Mouse (Mus musculus) MEL (cell line): Measurements from ENCODE around the gene Cbwd1. TPM values are rescaled to one million over a fixed set of nuclear protein-coding genes. Genes with fewer than 3 reads are reported as not detected.
A peak's percentile ranks its signal among the peaks of the same experiment; 100 is the strongest.
"Not testable (repeated sequence)": the region's sequence is repeated elsewhere in the genome, so short reads cannot be mapped to it uniquely, and the experiment has no call there.

Source experiments
- DNase-seq: peaks from one replicate; pipeline ENCODE4 v3.0.0; 2011; ENCODE audit warnings: low read depth, low spot score
- H3K27ac ChIP-seq: 2 replicates; pipeline ENCODE4 v1.5.1; 2012; ENCODE audit warnings: low read depth, mild to moderate bottlenecking, control low read depth, low read length, moderate library complexity; ENCODE audit not compliant: control insufficient read depth
- H3K27me3 ChIP-seq, 2 experiments: fragments of 150-350 bp in 1 of 2; sonication (generic) in 1 of 2; 2 replicates each; pipeline ENCODE4 v1.6.1; 2012; ENCODE audit warnings: low read length in 2 of 2, mild to moderate bottlenecking in 2 of 2, improper control_type of control experiment in 1 of 2, moderate library complexity in 1 of 2; ENCODE audit not compliant: insufficient read depth in 2 of 2, control insufficient read depth in 1 of 2
- H3K36me3 ChIP-seq, 2 experiments: 2 replicates each; pipeline ENCODE4 v1.6.1; 2012 to 2014; ENCODE audit warnings: low read length in 2 of 2, improper control_type of control experiment in 1 of 2, inconsistent platforms in 1 of 2, mild to moderate bottlenecking in 1 of 2; ENCODE audit not compliant: insufficient read depth in 2 of 2, control insufficient read depth in 1 of 2
- H3K4me1 ChIP-seq, 2 experiments: fragments of 150-350 bp in 1 of 2; sonication (generic) in 1 of 2; 2 replicates each; pipeline ENCODE4 v1.6.1; 2012; ENCODE audit warnings: low read length in 2 of 2, improper control_type of control experiment in 1 of 2, mild to moderate bottlenecking in 1 of 2; ENCODE audit not compliant: insufficient read depth in 2 of 2, control insufficient read depth in 1 of 2
- H3K4me3 ChIP-seq, 2 experiments: fragments of 150-350 bp in 1 of 2; sonication (generic) in 1 of 2; 2 replicates each; pipeline ENCODE4 v1.5.1; 2012; ENCODE audit warnings: low read depth in 2 of 2, low read length in 2 of 2, mild to moderate bottlenecking in 2 of 2, moderate library complexity in 2 of 2, control low read depth in 1 of 2, improper control_type of control experiment in 1 of 2; ENCODE audit not compliant: control insufficient read depth in 1 of 2, insufficient read depth in 1 of 2
- H3K79me2 ChIP-seq: 2 replicates; pipeline ENCODE4 v1.6.1; 2012; ENCODE audit warnings: mild to moderate bottlenecking, low read length, moderate library complexity; ENCODE audit not compliant: control insufficient read depth, poor library complexity, insufficient read depth
- H3K9ac ChIP-seq: 2 replicates; pipeline ENCODE4 v1.6.1; 2012; ENCODE audit warnings: low read depth, mild to moderate bottlenecking, control low read depth, low read length, moderate library complexity; ENCODE audit not compliant: control insufficient read depth, poor library complexity, severe bottlenecking
- H3K9me3 ChIP-seq: fragments of 150-350 bp; sonication (generic); replicated peaks from 2 replicates; pipeline ENCODE4 v1.6.1; 2012; ENCODE audit warnings: mild to moderate bottlenecking, low read length, improper control_type of control experiment, moderate library complexity; ENCODE audit not compliant: insufficient read depth
- BHLHE40 ChIP-seq: IDR thresholded peaks from 2 replicates; pipeline ENCODE4 v1.6.1; 2012; ENCODE audit warnings: low read depth, mild to moderate bottlenecking, inconsistent platforms, low read length, improper control_type of control experiment, borderline replicate concordance
- CTCF ChIP-seq, 3 experiments: IDR thresholded peaks in 2 of 3; conservative IDR thresholded peaks in 1 of 3; 2 replicates each; pipeline ENCODE4 v1.5.1; 2011 to 2012; ENCODE audit warnings: low read length in 3 of 3, low read depth in 2 of 3, mild to moderate bottlenecking in 2 of 3, improper control_type of control experiment in 1 of 3, inconsistent platforms in 1 of 3, mixed read lengths in 1 of 3, moderate library complexity in 1 of 3; ENCODE audit not compliant: control insufficient read depth in 1 of 3, insufficient read depth in 1 of 3, poor library complexity in 1 of 3, severe bottlenecking in 1 of 3
- E2F4 ChIP-seq: IDR thresholded peaks from 2 replicates; pipeline ENCODE4 v1.6.1; 2011; ENCODE audit warnings: low read depth, low read length, improper control_type of control experiment, borderline replicate concordance
- EP300 ChIP-seq, 2 experiments: IDR thresholded peaks; 2 replicates each; pipeline ENCODE4 v1.6.1; 2011; ENCODE audit warnings: improper control_type of control experiment in 2 of 2, low read length in 2 of 2, low read depth in 1 of 2, mild to moderate bottlenecking in 1 of 2
- ETS1 ChIP-seq: IDR thresholded peaks from 2 replicates; pipeline ENCODE4 v1.6.1; 2012; ENCODE audit warnings: low read depth, mild to moderate bottlenecking, inconsistent platforms, low read length, improper control_type of control experiment, moderate library complexity
- GATA1 ChIP-seq: IDR thresholded peaks from 2 replicates; pipeline ENCODE4 v1.6.1; 2011; ENCODE audit warnings: low read depth, low read length, improper control_type of control experiment
- HCFC1 ChIP-seq: IDR thresholded peaks from 2 replicates; pipeline ENCODE4 v1.6.1; 2012; ENCODE audit warnings: low read depth, mild to moderate bottlenecking, inconsistent platforms, low read length, improper control_type of control experiment, moderate library complexity
- KAT2A ChIP-seq: conservative IDR thresholded peaks from 2 replicates; pipeline ENCODE4 v1.6.1; 2012; ENCODE audit warnings: low read depth, low read length, improper control_type of control experiment, inconsistent platforms
- MAX ChIP-seq: IDR thresholded peaks from 2 replicates; pipeline ENCODE4 v1.6.1; 2011; ENCODE audit warnings: low read length, improper control_type of control experiment
- MXI1 ChIP-seq: IDR thresholded peaks from 2 replicates; pipeline ENCODE4 v1.6.1; 2011; ENCODE audit warnings: mild to moderate bottlenecking, low read depth, low read length, improper control_type of control experiment
- NRF1 ChIP-seq: IDR thresholded peaks from 2 replicates; pipeline ENCODE4 v1.6.1; 2014; ENCODE audit warnings: low read depth, mild to moderate bottlenecking, inconsistent platforms, low read length, improper control_type of control experiment, moderate library complexity; ENCODE audit not compliant: poor library complexity, insufficient read depth, severe bottlenecking
- POLR2A ChIP-seq, 2 experiments: IDR thresholded peaks; 2 replicates each; pipeline ENCODE4 v1.6.1; 2011 to 2012; ENCODE audit warnings: low read length in 2 of 2, mild to moderate bottlenecking in 2 of 2, control low read depth in 1 of 2, improper control_type of control experiment in 1 of 2, low read depth in 1 of 2, moderate library complexity in 1 of 2; ENCODE audit not compliant: control insufficient read depth in 1 of 2, insufficient read depth in 1 of 2, poor library complexity in 1 of 2
- RAD21 ChIP-seq: IDR thresholded peaks from 2 replicates; pipeline ENCODE4 v1.6.1; 2011; ENCODE audit warnings: mild to moderate bottlenecking, low read depth, low read length, improper control_type of control experiment
- RCOR1 ChIP-seq: IDR thresholded peaks from 2 replicates; pipeline ENCODE4 v1.6.1; 2012; ENCODE audit warnings: low read depth, mild to moderate bottlenecking, inconsistent platforms, low read length, improper control_type of control experiment
- SMC3 ChIP-seq: IDR thresholded peaks from 2 replicates; pipeline ENCODE4 v1.6.1; 2011; ENCODE audit warnings: low read depth, low read length, improper control_type of control experiment
- TAL1 ChIP-seq: IDR thresholded peaks from 2 replicates; pipeline ENCODE4 v1.6.1; 2012; ENCODE audit warnings: mild to moderate bottlenecking, inconsistent platforms, low read length, moderate library complexity, mixed read lengths
- TCF12 ChIP-seq: IDR thresholded peaks from 2 replicates; pipeline ENCODE4 v1.6.1; 2014; ENCODE audit warnings: low read depth, mild to moderate bottlenecking, inconsistent platforms, low read length, improper control_type of control experiment, moderate library complexity
- ZC3H11A ChIP-seq: IDR thresholded peaks from 2 replicates; pipeline ENCODE4 v1.6.1; 2012; ENCODE audit warnings: low read depth, mild to moderate bottlenecking, inconsistent platforms, low read length, improper control_type of control experiment
- polyA plus RNA-seq, 2 experiments: library from polyadenylated mRNA; stranded (reverse) in 1 of 2; unstranded in 1 of 2; fragments of >175 nt in 1 of 2; fragments of >200 nt in 1 of 2; gene quantifications; 2 replicates each; pipeline versions ENCODE4 v1.2.1 to v1.2.4; 2012; ENCODE audit warnings: low replicate concordance in 2 of 2, low read depth in 1 of 2; ENCODE audit not compliant: insufficient read length in 2 of 2, insufficient read depth in 1 of 2, missing spikeins in 1 of 2
- total RNA-seq: library from RNA; depleted of rRNA; stranded (reverse); fragments of 300-350 nt; gene quantifications from 2 replicates; pipeline ENCODE4 v1.2.3, GENCODE M21; 2012

Gene Cbwd1
- total and polyA plus RNA-seq, 3 experiments: 14.2 to 24.0 TPM; not detected in 1

DNA sequence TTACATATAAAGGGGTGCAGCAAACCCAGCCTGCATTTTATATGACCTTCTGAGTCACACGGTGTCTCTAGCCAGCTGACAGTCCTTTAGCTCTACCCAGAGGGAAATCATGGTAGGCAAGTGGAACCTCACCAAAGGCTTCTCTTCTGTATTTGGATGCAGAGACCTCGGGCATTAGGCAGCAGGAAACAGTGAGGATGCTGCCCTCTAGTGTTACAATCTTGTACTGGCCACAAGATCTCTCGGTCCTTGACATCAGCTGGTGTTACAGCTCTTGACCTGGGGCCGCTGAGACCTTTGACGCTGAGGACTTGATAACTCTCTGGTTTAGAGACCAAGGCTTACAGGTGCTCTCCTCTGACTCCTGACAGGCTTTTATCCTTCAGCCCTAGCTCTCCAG lies 75.9 kb downstream of the Cbwd1 start:
- H3K4me3 ChIP-seq: no peak overlapping the region
- H3K4me1 ChIP-seq: no peaks in the 10 kb centered on the region
- H3K79me2 ChIP-seq: no peaks in the 10 kb centered on the region
- no peak overlapping the region for H3K27ac ChIP-seq
- H3K9me3 ChIP-seq: no peaks in the 10 kb centered on the region
- DNase-seq: peak; percentile 64
- H3K27me3 ChIP-seq: no peaks in the 10 kb centered on the region
- no peaks in the 10 kb centered on the region for H3K36me3 ChIP-seq
- no peak overlapping the region for H3K9ac ChIP-seq
- peak; percentile 64 for TF ChIP-seq SMC3
- no peak for TF ChIP-seq E2F4
- TF ChIP-seq ZC3H11A: peak; percentile 31; the same call in 1 of the 2 replicates
- TF ChIP-seq CTCF (IDR thresholded peaks at IDR 0.05 in 2 of 3, conservative IDR thresholded peaks at IDR 0.05 in 1 of 3; ENCODE audit: control insufficient read depth in 1 of 3, insufficient read depth in 1 of 3, low read depth in 2 of 3, low read length in 3 of 3, poor library complexity in 1 of 3, severe bottlenecking in 1 of 3): peak; percentile 69 to 77 (median 77)
- TF ChIP-seq RAD21: peak; percentile 67
- TF ChIP-seq KAT2A: no peak

GRCm38 (mm10) chr19:24881237-24881636 lies 80.2 kb downstream of the Cbwd1 start:
- H3K36me3 ChIP-seq: no peaks in the 10 kb centered on the region
- no peaks in the 10 kb centered on the region for H3K9me3 ChIP-seq
- no peak overlapping the region for H3K4me3 ChIP-seq
- no peaks in the 10 kb centered on the region for H3K27me3 ChIP-seq
- DNase-seq: no peak
- no peaks in the 10 kb centered on the region; a peak in 1 of 4 replicates for H3K4me1 ChIP-seq
- no peak overlapping the region for H3K9ac ChIP-seq
- H3K79me2 ChIP-seq: no peaks in the 10 kb centered on the region
- H3K27ac ChIP-seq: no peak overlapping the region
- TF ChIP-seq MXI1 (no peak), HCFC1 (no peak), POLR2A (IDR thresholded peaks at IDR 0.05; ENCODE audit: control insufficient read depth in 1 of 2, insufficient read depth in 1 of 2, low read depth in 1 of 2, low read length in 2 of 2, poor library complexity in 1 of 2) (no peak), NRF1 (no peak)
- TF ChIP-seq, all 39 proteins: peak for 0

DNA sequence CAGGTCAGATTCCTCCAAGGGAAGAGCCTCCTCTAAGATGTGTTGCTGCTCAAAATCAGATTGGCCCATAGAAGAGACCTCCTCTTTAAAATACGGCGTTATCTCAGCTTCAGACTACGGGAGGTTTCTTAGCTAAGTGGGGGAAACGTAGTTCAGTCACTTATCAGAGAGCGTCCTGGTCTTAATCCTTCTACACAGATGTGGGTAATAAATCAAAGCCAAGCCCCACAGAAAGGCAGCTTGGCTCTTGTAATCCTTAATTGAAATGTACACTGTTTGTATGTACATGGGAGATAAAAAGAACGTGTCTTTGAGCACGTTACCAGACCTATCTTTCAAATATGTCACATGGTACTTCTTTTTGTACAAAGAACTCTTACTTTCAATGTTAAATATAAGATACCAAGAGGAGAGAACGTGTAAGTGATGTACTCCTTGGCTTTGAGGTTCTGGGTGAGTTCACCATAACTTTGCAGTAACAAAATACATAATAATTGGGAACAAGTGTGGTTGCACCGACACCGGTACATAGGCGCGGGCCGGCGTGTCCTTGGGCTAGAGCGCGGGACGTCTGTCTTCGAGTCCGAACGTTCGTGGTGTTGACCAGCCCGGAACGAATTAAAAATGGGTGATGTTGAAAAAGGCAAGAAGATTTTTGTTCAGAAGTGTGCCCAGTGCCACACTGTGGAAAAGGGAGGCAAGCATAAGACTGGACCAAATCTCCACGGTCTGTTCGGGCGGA lies 86.1 kb downstream of the Cbwd1 start, which contains the start of gene Gm10053:
Gene Gm10053 (plus strand): TSS at position 558 of the 742 bp plus-strand sequence.
- H3K27me3 ChIP-seq, H3K79me2 ChIP-seq, H3K4me3 ChIP-seq, H3K36me3 ChIP-seq, H3K4me1 ChIP-seq, H3K9ac ChIP-seq, H3K27ac ChIP-seq, H3K9me3 ChIP-seq: not testable (repeated sequence)
- TF ChIP-seq RCOR1 (peak; percentile 86), ETS1 (peak; percentile 34; the same call in 1 of the 2 replicates), GATA1 (peak; percentile 63; the same call in 1 of the 2 replicates), MAX (0 out of 2 replicates have a peak, but pooled peaks have one; percentile 28), EP300 (IDR thresholded peaks at IDR 0.05; ENCODE audit: low read depth in 1 of 2, low read length in 2 of 2) (peak; percentile 65 to 74), BHLHE40 (peak; percentile 53; the same call in 1 of the 2 replicates), TAL1 (peak; percentile 57), TCF12 (peak; percentile 73; the same call in 1 of the 2 replicates)
- DNase-seq: peak; percentile 68
